Comparison of ENCODE assay signal across 19 mouse cellular contexts in genomic region chr12:36423677-36424076, GRCm38 (mm10). TPM values are rescaled to one million over a fixed set of nuclear protein-coding genes. Genes with fewer than 3 reads are reported as not detected.
DNase-seq lines count a peak whose midpoint lies in the region; ATAC-seq and TF ChIP-seq lines count a peak whose summit lies in the region.
"Had no signal": no experiment of that assay in that cellular context is flagged by ENCODE, and none has a peak within 500 bp of the region (broad histone marks: within the 10 kb centered on the region; RNA-seq: fewer than 3 reads in every experiment).

No protein-coding gene starts in this region.

- H3K36me3 ChIP-seq in limb, embryonic 10.5 days, result no peaks in the 10 kb centered on the region
- no peaks in the 10 kb centered on the region for H3K36me3 ChIP-seq in forebrain, postnatal 0 days (ENCODE audit: insufficient read depth)
- H3K36me3 ChIP-seq in lung, postnatal 0 days (ENCODE audit: insufficient read depth, low read length), result no peaks in the 10 kb centered on the region
- H3K36me3 ChIP-seq: forebrain, embryonic 10.5 days; G1E; hindbrain, embryonic 12.5 days; liver, embryonic 13.5 days; neural tube, embryonic 13.5 days had no signal

- 0 out of 2 replicates have a peak overlapping the region, but pooled peaks have one; percentile 19 for H3K27ac ChIP-seq in limb, embryonic 10.5 days
- no peak overlapping the region for H3K27ac ChIP-seq in forebrain, postnatal 0 days (ENCODE audit: low read depth, low read length)
- H3K27ac ChIP-seq in lung, postnatal 0 days (ENCODE audit: low read length), result no peak overlapping the region
- H3K27ac ChIP-seq: forebrain, embryonic 10.5 days; gastrocnemius, adult 2 months; hindbrain, embryonic 12.5 days; liver, embryonic 13.5 days; neural tube, embryonic 13.5 days had no signal

- ATAC-seq in forebrain, postnatal 0 days, result no peak
- ATAC-seq in lung, postnatal 0 days, result no peak
- ATAC-seq: intestine, postnatal 0 days had no signal

- WGBS in limb, embryonic 10.5 days, result 70% methylated on average over 10 of the region's 10 CpGs
- WGBS in forebrain, postnatal 0 days, result 74% methylated on average over 10 of the region's 10 CpGs
- WGBS in lung, postnatal 0 days, result 60% methylated on average over 10 of the region's 10 CpGs

- intact Hi-C loops in gastrocnemius, postnatal 14 days (cut with DNase I; ENCODE audit: low total_unique reads), result no loop called here

- no peak overlapping the region for H3K4me3 ChIP-seq in limb, embryonic 10.5 days
- H3K4me3 ChIP-seq in forebrain, postnatal 0 days (ENCODE audit: low read depth, low read length), result no peak overlapping the region
- no peak overlapping the region for H3K4me3 ChIP-seq in lung, postnatal 0 days (ENCODE audit: low read depth, low read length)
- H3K4me3 ChIP-seq: forebrain, embryonic 10.5 days; gastrocnemius, adult 2 months; hindbrain, embryonic 12.5 days; liver, embryonic 13.5 days; neural tube, embryonic 13.5 days had no signal

- no peak for TF ChIP-seq EP300 in lung, postnatal 0 days (IDR thresholded peaks at IDR 0.05)

- TF ChIP-seq CTCF in forebrain, postnatal 0 days (IDR thresholded peaks at IDR 0.05; ENCODE audit: low read depth), result no peak
- TF ChIP-seq CTCF in lung, postnatal 0 days (IDR thresholded peaks at IDR 0.05), result no peak

- no peaks in the 10 kb centered on the region for H3K9me3 ChIP-seq in limb, embryonic 10.5 days (replicated peaks)
- H3K9me3 ChIP-seq in forebrain, postnatal 0 days (ENCODE audit: low read length), result no peaks in the 10 kb centered on the region
- H3K9me3 ChIP-seq in lung, postnatal 0 days (ENCODE audit: low read length), result no peaks in the 10 kb centered on the region
- H3K9me3 ChIP-seq: forebrain, embryonic 10.5 days; hindbrain, embryonic 12.5 days; liver, embryonic 13.5 days; neural tube, embryonic 13.5 days had no signal

- H3K27me3 ChIP-seq in limb, embryonic 10.5 days (ENCODE audit: low read depth, poor library complexity, severe bottlenecking), result no peaks in the 10 kb centered on the region
- H3K27me3 ChIP-seq in forebrain, postnatal 0 days (ENCODE audit: insufficient read depth, low read length), result no peaks in the 10 kb centered on the region
- no peaks in the 10 kb centered on the region for H3K27me3 ChIP-seq in lung, postnatal 0 days (replicated peaks; ENCODE audit: insufficient read depth, low read length)
- H3K27me3 ChIP-seq: hindbrain, embryonic 12.5 days; liver, embryonic 13.5 days; neural tube, embryonic 13.5 days had no signal

- no peak overlapping the region for H3K9ac ChIP-seq in forebrain, postnatal 0 days
- no peak overlapping the region for H3K9ac ChIP-seq in lung, postnatal 0 days (replicated peaks; ENCODE audit: low read depth)
- H3K9ac ChIP-seq: hindbrain, embryonic 12.5 days; liver, embryonic 13.5 days; neural tube, embryonic 13.5 days had no signal

- DNase-seq in cerebellum, adult 9-11 months, result peak; percentile 5
- no peak for DNase-seq in cerebellum, postnatal 4 days (ENCODE audit: low spot score in 2 of 2)
- peak; percentile 10 for DNase-seq in embryo, embryonic 9.5 days (ENCODE audit: extremely low spot score)
- DNase-seq in kidney, adult 8-10 months, result peak; percentile 26 to 33
- no peak for DNase-seq in limb, embryonic 10.5 days (ENCODE audit: low spot score)
- no peak for DNase-seq in gastrocnemius, postnatal 14 days
- no peak for DNase-seq in forebrain, postnatal 0 days
- DNase-seq in lung, postnatal 0 days (ENCODE audit: low spot score), result no peak
- DNase-seq: B cell, adult 2 months; cerebellum, postnatal 36 days; gastrocnemius, adult 2 months; liver, embryonic 13.5 days; lung, postnatal 36 days; thymus, postnatal 36 days had no signal

- H3K4me1 ChIP-seq in limb, embryonic 10.5 days, result 0 out of 2 replicates have a peak, but pooled peaks cover 3% of the 10 kb centered on the region
- H3K4me1 ChIP-seq in forebrain, postnatal 0 days (ENCODE audit: insufficient read depth), result no peaks in the 10 kb centered on the region
- peaks cover 3% of the 10 kb centered on the region; the same call in 1 of the 2 replicates for H3K4me1 ChIP-seq in lung, postnatal 0 days (ENCODE audit: insufficient read depth, low read depth, low read length)
- H3K4me1 ChIP-seq: liver, embryonic 13.5 days had no signal

- H3K4me2 ChIP-seq in forebrain, postnatal 0 days (ENCODE audit: low read depth), result no peak overlapping the region
- H3K4me2 ChIP-seq in lung, postnatal 0 days (replicated peaks; ENCODE audit: low read depth, low read length), result no peak overlapping the region
- H3K4me2 ChIP-seq: hindbrain, embryonic 12.5 days; liver, embryonic 13.5 days; neural tube, embryonic 13.5 days had no signal

RNA-seq across cellular contexts. Expression of gene D630036H23Rik, which starts 41.7 kb away (rescaled TPM):
- 0.49 and 0.91 TPM in 2 replicates for polyA plus RNA-seq in limb, embryonic 10.5 days (2016; fragmentation: Nextera tagmentation; extraction: Ambion mirVana)
- total RNA-seq in gastrocnemius, postnatal 14 days (2021), result 1 to 10 TPM; 1.3 to 1.6 TPM
- 1.1 and 2.9 TPM in 2 replicates for total RNA-seq in forebrain, postnatal 0 days (2014; rRNA removed)
- polyA plus RNA-seq in forebrain, postnatal 0 days (2015; fragmentation: Nextera tagmentation; extraction: Ambion mirVana), result 1.4 and 2.4 TPM in 2 replicates
- 3.6 and 3.8 TPM in 2 replicates for polyA plus RNA-seq in lung, postnatal 0 days (2015; fragmentation: Nextera tagmentation; extraction: Ambion mirVana)

RNA-seq across cellular contexts. Expression of gene Ispd, which starts 42.4 kb away (rescaled TPM):
- polyA plus RNA-seq in limb, embryonic 10.5 days (2016; fragmentation: Nextera tagmentation; extraction: Ambion mirVana), result 4.9 and 5.2 TPM in 2 replicates
- 1 to 10 TPM; 6.1 to 6.5 TPM for total RNA-seq in gastrocnemius, postnatal 14 days (2021)
- total RNA-seq in forebrain, postnatal 0 days (2014; rRNA removed), result 10.3 and 12.4 TPM in 2 replicates
- 8.0 and 9.6 TPM in 2 replicates for polyA plus RNA-seq in forebrain, postnatal 0 days (2015; fragmentation: Nextera tagmentation; extraction: Ambion mirVana)
- polyA plus RNA-seq in lung, postnatal 0 days (2015; fragmentation: Nextera tagmentation; extraction: Ambion mirVana), result 7.4 and 9.7 TPM in 2 replicates

Comparison
In these comparisons a context has a peak if more than half of its experiments do, and no peak if none do; other contexts are left out.
1. DNase-seq: peak in cerebellum, adult 9-11 months (single experiment), embryo, embryonic 9.5 days (single experiment) and kidney, adult 8-10 months (2 of 2); none in cerebellum, postnatal 4 days (0 of 2), limb, embryonic 10.5 days (single experiment), gastrocnemius, postnatal 14 days (single experiment), forebrain, postnatal 0 days (single experiment) and lung, postnatal 0 days (single experiment).